Mouse (Mus musculus) 3T3-L1 (cell line): ENCODE data around the gene Gpr180.
"Not testable (repeated sequence)": the region's sequence is repeated elsewhere in the genome, so short reads cannot be mapped to it uniquely, and the experiment has no call there.

ENCODE experiments used
- DNase-seq: peaks from one replicate; pipeline ENCODE4 v3.0.0-alpha.2; 2015; ENCODE audit warnings: low read depth, low spot score

Gene Gpr180

GRCm38 (mm10) chr14:118136744-118137452 lies at the start of gene Gpr180:
TSS of gene Gpr180 (plus strand) at chr14:118137158.
- DNase-seq = peak; percentile 97

- peak; percentile 60 for DNase-seq
These were observed 48.3 kb upstream of the Gpr180 start for GRCm38 (mm10) chr14:118088437-118089207.

GRCm38 (mm10) chr14:118089215-118089805 lies 47.6 kb upstream of the Gpr180 start:
- peak; percentile 87 for DNase-seq

- DNase-seq = no peak
These were observed 47.1 kb upstream of the Gpr180 start for GRCm38 (mm10) chr14:118089806-118090392.

- peak; percentile 37 for DNase-seq
These were observed 38.7 kb upstream of the Gpr180 start for GRCm38 (mm10) chr14:118098265-118098664.

- no peak for DNase-seq
These were observed 35.5 kb upstream of the Gpr180 start for GRCm38 (mm10) chr14:118101227-118101990.

- DNase-seq = not testable (repeated sequence)
These were observed 29.5 kb upstream of the Gpr180 start for GRCm38 (mm10) chr14:118107479-118107878.

GRCm38 (mm10) chr14:118113116-118113515 lies 23.8 kb upstream of the Gpr180 start:
- DNase-seq = peak; percentile 10

- peak; percentile 15 for DNase-seq
These were observed 12.8 kb upstream of the Gpr180 start for GRCm38 (mm10) chr14:118124129-118124528.

- no peak for DNase-seq
These were observed 12.2 kb upstream of the Gpr180 start for GRCm38 (mm10) chr14:118124771-118125170.

GRCm38 (mm10) chr14:118126301-118126700 lies 10.7 kb upstream of the Gpr180 start:
- no peak for DNase-seq

- DNase-seq = no peak
These were observed 5.5 kb upstream of the Gpr180 start for GRCm38 (mm10) chr14:118131472-118131871.

- DNase-seq = peak; percentile 9
These were observed 4.9 kb upstream of the Gpr180 start for GRCm38 (mm10) chr14:118131931-118132641.

GRCm38 (mm10) chr14:118132642-118132977 lies 4.3 kb upstream of the Gpr180 start, which contains the start of gene Tgds:
TSS of gene Tgds (minus strand) at chr14:118132755.
- peak; percentile 99 for DNase-seq

- DNase-seq = peak; percentile 56
These were observed 529 bp downstream of the Gpr180 start for GRCm38 (mm10) chr14:118137487-118137886.

GRCm38 (mm10) chr14:118142283-118142682 lies 5.3 kb downstream of the Gpr180 start:
- no peak for DNase-seq

GRCm38 (mm10) chr14:118148046-118148445 lies 11.1 kb downstream of the Gpr180 start:
- no peak for DNase-seq

GRCm38 (mm10) chr14:118148554-118148953 lies 11.6 kb downstream of the Gpr180 start:
- DNase-seq = no peak

GRCm38 (mm10) chr14:118150656-118151551 lies 13.9 kb downstream of the Gpr180 start:
- no peak for DNase-seq
